Mouse (Mus musculus): ENCODE measurements around the gene Ralgps1. TPM values are rescaled to one million over a fixed set of nuclear protein-coding genes. Genes with fewer than 3 reads are reported as not detected.

The Ralgps1 gene
- polyA plus RNA-seq, 1 experiment from 2014 or later: 2.2 TPM

- DNase-seq (ENCODE audit: low spot score) (no peak), ATAC-seq (ENCODE audit: low FRiP score, low TSS enrichment) (no peak; the same call in 1 of the 2 replicates)
- Histone ChIP-seq H3K4me1 (replicated peaks; ENCODE audit: control insufficient read depth, insufficient read depth) (no peaks in the 10 kb centered on the region), H3K27me3 (ENCODE audit: control insufficient read depth, insufficient read depth, low read length) (no peaks in the 10 kb centered on the region), H3K4me2 (replicated peaks; ENCODE audit: low read depth) (no peak overlapping the region), H3K9me3 (ENCODE audit: control insufficient read depth, low read length) (no peaks in the 10 kb centered on the region), H3K4me3 (ENCODE audit: low read depth, low read length) (no peak overlapping the region), H3K27ac (replicated peaks) (no peak overlapping the region), H3K36me3 (ENCODE audit: control insufficient read depth, insufficient read depth, low read length) (no peaks in the 10 kb centered on the region), H3K9ac (ENCODE audit: low read length) (no peak overlapping the region)
- no peak for TF ChIP-seq EP300 (optimal IDR thresholded peaks at IDR 0.05)
- no peak for TF ChIP-seq CTCF (IDR thresholded peaks at IDR 0.05; ENCODE audit: low read depth)
- 68% methylated on average over 7 of the region's 7 CpGs for WGBS
Measured at GRCm38 (mm10) chr2:33357250-33357838, 13.9 kb downstream of the Ralgps1 start.

- DNase-seq (ENCODE audit: low spot score) (peak; percentile 26), ATAC-seq (ENCODE audit: low FRiP score, low TSS enrichment) (no peak)
- no peaks in the 10 kb centered on the region for H3K36me3 ChIP-seq (ENCODE audit: control insufficient read depth, insufficient read depth, low read length)
- TF ChIP-seq CTCF (IDR thresholded peaks at IDR 0.05; ENCODE audit: low read depth) (no peak), EP300 (optimal IDR thresholded peaks at IDR 0.05) (no peak)
- WGBS: 71% methylated on average over 6 of the region's 6 CpGs
- H3K4me2 ChIP-seq (replicated peaks; ENCODE audit: low read depth): no peak overlapping the region
- no peak overlapping the region for H3K27ac ChIP-seq (replicated peaks)
- H3K9ac ChIP-seq (ENCODE audit: low read length): no peak overlapping the region
- no peak overlapping the region for H3K4me3 ChIP-seq (ENCODE audit: low read depth, low read length)
- no peaks in the 10 kb centered on the region for H3K4me1 ChIP-seq (replicated peaks; ENCODE audit: control insufficient read depth, insufficient read depth)
- H3K9me3 ChIP-seq (ENCODE audit: control insufficient read depth, low read length): no peaks in the 10 kb centered on the region
- no peaks in the 10 kb centered on the region for H3K27me3 ChIP-seq (ENCODE audit: control insufficient read depth, insufficient read depth, low read length)
Measured at GRCm38 (mm10) chr2:33355558-33355957, 15.7 kb downstream of the Ralgps1 start.

GRCm38 (mm10) chr2:33353432-33353831, 17.9 kb downstream of the Ralgps1 start:
- Histone ChIP-seq H3K9ac (ENCODE audit: low read length) (no peak overlapping the region), H3K4me2 (replicated peaks; ENCODE audit: low read depth) (no peak overlapping the region), H3K4me1 (replicated peaks; ENCODE audit: control insufficient read depth, insufficient read depth) (no peaks in the 10 kb centered on the region), H3K4me3 (ENCODE audit: low read depth, low read length) (no peak overlapping the region), H3K27me3 (ENCODE audit: control insufficient read depth, insufficient read depth, low read length) (no peaks in the 10 kb centered on the region), H3K27ac (replicated peaks) (no peak overlapping the region), H3K9me3 (ENCODE audit: control insufficient read depth, low read length) (no peaks in the 10 kb centered on the region), H3K36me3 (ENCODE audit: control insufficient read depth, insufficient read depth, low read length) (no peaks in the 10 kb centered on the region)
- no peak for TF ChIP-seq CTCF (IDR thresholded peaks at IDR 0.05; ENCODE audit: low read depth)
- no peak for TF ChIP-seq EP300 (optimal IDR thresholded peaks at IDR 0.05)
- 72% methylated on average over 5 of the region's 5 CpGs for WGBS
- ATAC-seq (ENCODE audit: low FRiP score, low TSS enrichment) (no peak), DNase-seq (ENCODE audit: low spot score) (no peak)

- ATAC-seq (ENCODE audit: low FRiP score, low TSS enrichment) (no peak), DNase-seq (ENCODE audit: low spot score) (no peak)
- Histone ChIP-seq H3K4me1 (replicated peaks; ENCODE audit: control insufficient read depth, insufficient read depth) (no peaks in the 10 kb centered on the region), H3K36me3 (ENCODE audit: control insufficient read depth, insufficient read depth, low read length) (no peaks in the 10 kb centered on the region), H3K4me3 (ENCODE audit: low read depth, low read length) (no peak overlapping the region), H3K4me2 (replicated peaks; ENCODE audit: low read depth) (no peak overlapping the region), H3K9me3 (ENCODE audit: control insufficient read depth, low read length) (no peaks in the 10 kb centered on the region), H3K27me3 (ENCODE audit: control insufficient read depth, insufficient read depth, low read length) (no peaks in the 10 kb centered on the region), H3K9ac (ENCODE audit: low read length) (no peak overlapping the region), H3K27ac (replicated peaks) (no peak overlapping the region)
- no peak for TF ChIP-seq EP300 (optimal IDR thresholded peaks at IDR 0.05)
- no peak for TF ChIP-seq CTCF (IDR thresholded peaks at IDR 0.05; ENCODE audit: low read depth)
- 86% methylated on average over 3 of the region's 3 CpGs for WGBS
Measured at GRCm38 (mm10) chr2:33351449-33351848, 19.8 kb downstream of the Ralgps1 start.

GRCm38 (mm10) chr2:33350921-33351320, 20.4 kb downstream of the Ralgps1 start:
- no peak overlapping the region for H3K4me2 ChIP-seq (replicated peaks; ENCODE audit: low read depth)
- no peak for ATAC-seq (ENCODE audit: low FRiP score, low TSS enrichment)
- H3K4me3 ChIP-seq (ENCODE audit: low read depth, low read length): no peak overlapping the region
- DNase-seq (ENCODE audit: low spot score): no peak
- no peak overlapping the region for H3K9ac ChIP-seq (ENCODE audit: low read length)
- 77% methylated on average over 6 of the region's 6 CpGs for WGBS
- no peak overlapping the region for H3K27ac ChIP-seq (replicated peaks)
- no peaks in the 10 kb centered on the region for H3K9me3 ChIP-seq (ENCODE audit: control insufficient read depth, low read length)
- no peaks in the 10 kb centered on the region for H3K36me3 ChIP-seq (ENCODE audit: control insufficient read depth, insufficient read depth, low read length)
- H3K4me1 ChIP-seq (replicated peaks; ENCODE audit: control insufficient read depth, insufficient read depth): no peaks in the 10 kb centered on the region; the same call in 1 of the 2 replicates
- H3K27me3 ChIP-seq (ENCODE audit: control insufficient read depth, insufficient read depth, low read length): no peaks in the 10 kb centered on the region
- TF ChIP-seq EP300 (optimal IDR thresholded peaks at IDR 0.05): no peak
- TF ChIP-seq CTCF (IDR thresholded peaks at IDR 0.05; ENCODE audit: low read depth): no peak

GRCm38 (mm10) chr2:33349581-33349980, 21.7 kb downstream of the Ralgps1 start:
- no peak for DNase-seq (ENCODE audit: low spot score)
- Histone ChIP-seq H3K9ac (ENCODE audit: low read length) (no peak overlapping the region), H3K9me3 (ENCODE audit: control insufficient read depth, low read length) (no peaks in the 10 kb centered on the region), H3K4me1 (replicated peaks; ENCODE audit: control insufficient read depth, insufficient read depth) (no peaks in the 10 kb centered on the region; the same call in 1 of the 2 replicates), H3K4me2 (replicated peaks; ENCODE audit: low read depth) (no peak overlapping the region), H3K27ac (replicated peaks) (no peak overlapping the region), H3K36me3 (ENCODE audit: control insufficient read depth, insufficient read depth, low read length) (no peaks in the 10 kb centered on the region), H3K27me3 (ENCODE audit: control insufficient read depth, insufficient read depth, low read length) (no peaks in the 10 kb centered on the region), H3K4me3 (ENCODE audit: low read depth, low read length) (no peak overlapping the region)
- WGBS: 53% methylated on average over 2 of the region's 2 CpGs
- ATAC-seq (ENCODE audit: low FRiP score, low TSS enrichment): no peak
- TF ChIP-seq CTCF (IDR thresholded peaks at IDR 0.05; ENCODE audit: low read depth) (no peak), EP300 (optimal IDR thresholded peaks at IDR 0.05) (no peak)
